Mouse (Mus musculus): ENCODE data around the gene Fscn1.

The Fscn1 gene

GRCm38 (mm10) chr5:142968411-142968810, 8.3 kb downstream of the Fscn1 start:
- DNase-seq (ENCODE audit: low read depth in 1 of 2, low spot score in 2 of 2), result no peak

- DNase-seq (ENCODE audit: low read depth in 1 of 2, low spot score in 2 of 2), result no peak
Observed at GRCm38 (mm10) chr5:142973971-142974370, 13.8 kb downstream of the Fscn1 start.

DNA sequence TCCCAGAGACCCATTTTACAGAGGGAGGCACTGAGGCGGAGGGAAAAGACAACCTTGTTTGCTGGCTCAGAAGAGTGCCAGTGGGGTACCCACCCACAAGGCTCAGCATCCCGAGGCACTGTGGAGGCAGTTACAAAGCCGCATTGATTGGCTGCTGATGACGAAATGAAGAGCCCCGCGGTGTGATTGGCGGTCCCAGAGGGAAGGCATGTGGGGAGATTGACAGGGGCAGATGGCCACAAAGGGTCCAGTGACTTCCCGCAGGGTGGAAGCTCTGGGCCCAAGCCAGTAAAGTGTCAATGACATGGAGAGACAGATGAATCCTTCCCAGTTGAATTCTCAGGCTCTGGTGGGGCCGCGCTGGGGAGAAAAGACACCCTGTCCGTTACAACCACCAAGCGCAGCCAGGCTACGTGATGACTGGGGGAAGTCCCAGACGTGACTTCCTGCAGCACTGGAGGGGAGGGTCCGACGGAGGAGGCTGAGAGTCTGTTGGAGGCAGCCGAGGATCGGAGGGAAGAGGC, 14.5 kb downstream of the Fscn1 start:
- no peak for DNase-seq (ENCODE audit: low read depth in 1 of 2, low spot score in 2 of 2)

- no peak for DNase-seq (ENCODE audit: low read depth in 1 of 2, low spot score in 2 of 2)
Observed at GRCm38 (mm10) chr5:142976516-142976915, 16.4 kb downstream of the Fscn1 start.

- DNase-seq (ENCODE audit: low read depth in 1 of 2, low spot score in 2 of 2), result no peak
Observed at GRCm38 (mm10) chr5:142982046-142982801, 22.1 kb downstream of the Fscn1 start.

GRCm38 (mm10) chr5:142983174-142983573, 23.0 kb downstream of the Fscn1 start:
- DNase-seq (ENCODE audit: low read depth in 1 of 2, low spot score in 2 of 2), result no peak

DNA sequence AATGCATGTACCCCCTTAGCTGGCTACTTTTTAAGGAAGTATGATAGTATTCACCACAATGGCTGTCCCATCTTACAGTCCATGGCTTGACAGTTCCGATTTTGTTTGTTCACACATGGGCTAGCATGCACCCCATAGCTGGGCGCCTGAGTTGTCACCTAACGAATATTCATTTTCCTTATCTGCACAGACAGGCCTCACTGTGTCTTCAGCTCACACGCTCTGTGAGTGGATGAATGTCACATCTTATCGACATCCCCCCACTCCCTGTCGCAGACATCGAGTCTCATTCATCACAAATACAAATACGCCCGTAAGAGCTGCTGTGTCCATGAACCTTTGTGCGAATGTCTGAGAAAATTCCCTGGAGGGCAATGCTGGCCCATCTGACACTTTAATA, 24.1 kb downstream of the Fscn1 start:
- DNase-seq (ENCODE audit: low read depth in 1 of 2, low spot score in 2 of 2), result no peak

- DNase-seq (ENCODE audit: low read depth in 1 of 2, low spot score in 2 of 2), result no peak
Observed at GRCm38 (mm10) chr5:142988520-142988919, 28.4 kb downstream of the Fscn1 start.

- DNase-seq (ENCODE audit: low read depth in 1 of 2, low spot score in 2 of 2), result no peak
Observed at GRCm38 (mm10) chr5:142989167-142989566, 29.0 kb downstream of the Fscn1 start.

DNA sequence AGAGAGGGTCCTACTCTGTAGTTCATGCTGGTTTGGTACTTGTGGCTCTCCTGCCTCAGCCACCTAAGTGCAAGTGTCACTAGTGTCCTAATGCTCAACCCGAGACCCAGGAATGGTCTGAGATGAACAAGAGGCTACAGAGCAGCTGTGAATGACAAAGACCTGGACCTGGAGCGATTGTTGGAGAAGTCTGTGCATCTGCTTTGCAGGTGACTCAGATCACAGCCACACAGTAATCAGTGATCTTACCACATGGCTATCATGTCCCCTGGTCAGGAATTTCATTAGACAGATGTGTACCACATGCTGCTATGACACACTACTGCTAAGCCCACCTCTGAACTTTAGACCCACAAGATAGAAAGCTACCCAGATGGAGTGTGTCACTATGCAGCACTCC, 34.6 kb downstream of the Fscn1 start:
- no peak for DNase-seq (ENCODE audit: low read depth in 1 of 2, low spot score in 2 of 2)

GRCm38 (mm10) chr5:142997526-142997925, 37.4 kb downstream of the Fscn1 start:
- no peak for DNase-seq (ENCODE audit: low read depth in 1 of 2, low spot score in 2 of 2)

DNA sequence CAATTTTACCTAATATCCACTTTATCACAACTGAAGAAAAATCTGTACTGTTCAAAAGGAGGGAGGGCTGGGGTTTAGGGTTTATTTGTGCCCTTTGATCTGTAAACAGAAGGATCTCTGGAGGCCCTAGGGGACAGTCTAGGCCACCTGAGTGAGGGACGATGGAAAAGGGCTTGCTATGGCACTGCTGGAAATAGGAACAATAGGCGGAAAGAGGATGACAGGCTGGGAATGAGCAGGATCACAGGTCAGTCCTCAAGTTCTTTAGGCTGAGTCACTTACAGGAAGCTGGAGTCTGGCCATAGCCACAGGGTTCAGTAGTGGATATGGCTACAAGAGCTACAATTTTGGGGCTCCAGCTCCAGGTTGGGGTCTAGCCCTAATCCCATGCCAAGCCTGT, 38.0 kb downstream of the Fscn1 start:
- no peak for DNase-seq (ENCODE audit: low read depth in 1 of 2, low spot score in 2 of 2)

GRCm38 (mm10) chr5:143000091-143000490, 39.9 kb downstream of the Fscn1 start:
- no peak for DNase-seq (ENCODE audit: low read depth in 1 of 2, low spot score in 2 of 2)

DNA sequence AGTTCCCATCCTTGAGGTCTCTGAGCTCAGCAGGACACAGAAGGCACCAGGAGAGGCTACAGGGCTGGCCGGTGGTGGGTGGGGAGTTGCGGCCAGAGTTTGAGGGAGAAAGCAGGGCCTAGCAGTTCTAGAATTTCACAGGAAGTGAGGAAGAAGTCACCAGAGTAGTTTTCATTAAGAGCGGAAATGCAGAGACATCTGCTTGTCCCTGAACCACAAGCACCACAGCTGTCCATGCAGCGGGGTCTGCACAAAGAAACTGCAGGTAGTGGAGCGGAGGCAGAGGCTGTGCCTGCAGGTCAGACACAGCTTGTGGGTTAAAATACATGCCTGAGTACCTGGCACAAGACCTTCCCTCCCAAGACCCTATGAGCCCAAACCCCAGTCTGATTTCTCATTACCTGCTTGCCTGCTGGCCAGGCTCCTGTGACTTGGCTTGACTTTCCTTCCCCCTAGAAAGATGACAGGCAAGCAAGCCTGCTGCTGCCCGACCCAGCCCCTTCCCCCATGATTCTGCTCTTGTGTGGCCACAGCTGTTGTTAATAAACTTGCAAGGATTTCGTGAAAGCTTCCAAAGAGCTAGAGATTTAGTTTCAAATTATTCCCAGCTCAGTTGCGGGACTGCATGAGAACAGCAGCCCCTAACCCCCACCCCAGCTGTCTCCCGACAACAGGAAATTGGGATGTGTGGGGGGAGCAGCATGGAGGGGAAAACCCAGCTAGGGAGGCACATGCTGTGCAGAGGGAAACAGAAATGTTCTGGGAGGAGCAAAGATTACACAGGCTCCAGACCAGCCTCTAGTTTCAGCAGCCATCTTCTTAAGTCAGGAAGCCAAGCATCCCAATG, 40.7 kb downstream of the Fscn1 start:
- no peak for DNase-seq (ENCODE audit: low read depth in 1 of 2, low spot score in 2 of 2)

GRCm38 (mm10) chr5:143009383-143009782, 49.2 kb downstream of the Fscn1 start:
- no peak for DNase-seq (ENCODE audit: low read depth in 1 of 2, low spot score in 2 of 2)

- DNase-seq (ENCODE audit: low read depth in 1 of 2, low spot score in 2 of 2), result no peak
Observed at GRCm38 (mm10) chr5:143017401-143017800, 57.3 kb downstream of the Fscn1 start.
